Mouse (Mus musculus) limb, embryonic 11.5 days (tissue): Measurements from ENCODE around the gene Rab30. TPM values are rescaled to one million over a fixed set of nuclear protein-coding genes. Genes with fewer than 3 reads are reported as not detected.

Source experiments
- ATAC-seq: fragments of 200-750 bp; cut with Nextera tagmentation; 2 replicates; pipeline ENCODE4 v1.8.0; 2017; ENCODE audit warnings: low read depth; ENCODE audit not compliant: insufficient number of reproducible peaks, low FRiP score, low TSS enrichment
- DNase-seq: peaks from one replicate; pipeline ENCODE4 v3.0.0-alpha.2; 2015; ENCODE audit warnings: low spot score
- H3K27ac ChIP-seq: fragments of 300-500 bp; sonication (generic); replicated peaks from 2 replicates; pipeline ENCODE4 v1.5.1; 2014; ENCODE audit warnings: low read depth, mild to moderate bottlenecking, low read length
- H3K27me3 ChIP-seq: fragments of 300-500 bp; sonication (generic); 2 replicates; pipeline ENCODE4 v1.6.1; 2014; ENCODE audit warnings: mild to moderate bottlenecking, low read length, mixed read lengths; ENCODE audit not compliant: control insufficient read depth, insufficient read depth
- H3K36me3 ChIP-seq: fragments of 300-500 bp; sonication (generic); 2 replicates; pipeline ENCODE4 v1.6.1; 2014; ENCODE audit warnings: mild to moderate bottlenecking, low read length, moderate library complexity, mixed read lengths; ENCODE audit not compliant: control insufficient read depth, insufficient read depth
- H3K4me1 ChIP-seq: fragments of 300-500 bp; sonication (generic); 2 replicates; pipeline ENCODE4 v1.6.1; 2014; ENCODE audit warnings: low read length, mixed read lengths; ENCODE audit not compliant: control insufficient read depth, insufficient read depth
- H3K4me2 ChIP-seq: fragments of 300-500 bp; sonication (generic); 2 replicates; pipeline ENCODE4 v1.6.1; 2014; ENCODE audit warnings: low read depth, mild to moderate bottlenecking, moderate library complexity; ENCODE audit not compliant: severe bottlenecking
- H3K4me3 ChIP-seq: fragments of 300-500 bp; sonication (generic); 2 replicates; pipeline ENCODE4 v1.5.1; 2014; ENCODE audit warnings: low read depth, low read length
- H3K9ac ChIP-seq: fragments of 300-500 bp; sonication (generic); 2 replicates; pipeline ENCODE4 v1.6.1; 2014; ENCODE audit warnings: mild to moderate bottlenecking, low read length
- H3K9me3 ChIP-seq: fragments of 300-500 bp; sonication (generic); 2 replicates; pipeline ENCODE4 v1.6.1; 2016; ENCODE audit warnings: low read length; ENCODE audit not compliant: control insufficient read depth
- WGBS: fragments of 180-500 bp; shearing (Covaris S2); extraction: QIAGEN DNeasy Blood & Tissue Kit; methylation state at CpG from one replicate; pipeline ENCODE4 v1.1.7; 2014; 5-methylcytosine and 5-hydroxymethylcytosine counted together
- polyA plus RNA-seq: library from polyadenylated mRNA; unstranded; fragments of >200 nt; fragmentation: Nextera tagmentation; extraction: Ambion mirVana; gene quantifications from 2 replicates; pipeline ENCODE4 v1.2.1, GENCODE M21; 2014

Rab30 gene
- polyA plus RNA-seq, 1 experiment from 2014 or later, result 11.5 TPM

- H3K4me1 ChIP-seq, result no peaks in the 10 kb centered on the region
- H3K36me3 ChIP-seq, result no peaks in the 10 kb centered on the region
- H3K4me2 ChIP-seq, result no peak overlapping the region
- H3K27me3 ChIP-seq, result no peaks in the 10 kb centered on the region
- WGBS, result 84% methylated on average over 4 of the region's 4 CpGs
- H3K9me3 ChIP-seq, result no peaks in the 10 kb centered on the region
- DNase-seq (no peak), ATAC-seq (no peak)
- no peak overlapping the region for H3K9ac ChIP-seq
- no peak overlapping the region for H3K4me3 ChIP-seq
- no peak overlapping the region for H3K27ac ChIP-seq
Observed at GRCm38 (mm10) chr7:92807482-92807881, 66.1 kb downstream of the Rab30 start.

- Histone ChIP-seq H3K9ac (no peak overlapping the region), H3K4me1 (no peaks in the 10 kb centered on the region), H3K36me3 (no peaks in the 10 kb centered on the region), H3K4me3 (no peak overlapping the region), H3K9me3 (no peaks in the 10 kb centered on the region), H3K27ac (no peak overlapping the region), H3K27me3 (no peaks in the 10 kb centered on the region), H3K4me2 (no peak overlapping the region)
- WGBS, result 85% methylated on average over 7 of the region's 7 CpGs
- DNase-seq, result no peak
- no peak for ATAC-seq
Observed at GRCm38 (mm10) chr7:92811667-92812279, 70.4 kb downstream of the Rab30 start.

GRCm38 (mm10) chr7:92817242-92817641 lies 75.8 kb downstream of the Rab30 start:
- no peak overlapping the region for H3K4me3 ChIP-seq
- H3K4me1 ChIP-seq, result peaks cover 4% of the 10 kb centered on the region; the same call in 1 of the 2 replicates
- H3K27ac ChIP-seq, result no peak overlapping the region
- DNase-seq, result no peak
- no peak for ATAC-seq
- H3K9me3 ChIP-seq, result no peaks in the 10 kb centered on the region
- WGBS, result 83% methylated on average over 2 of the region's 2 CpGs
- H3K9ac ChIP-seq, result no peak overlapping the region
- H3K27me3 ChIP-seq, result no peaks in the 10 kb centered on the region
- no peaks in the 10 kb centered on the region for H3K36me3 ChIP-seq
- no peak overlapping the region for H3K4me2 ChIP-seq

- no peak for ATAC-seq
- H3K4me1 ChIP-seq, result peaks cover 6% of the 10 kb centered on the region; the same call in 1 of the 2 replicates
- H3K9ac ChIP-seq, result no peak overlapping the region
- no peaks in the 10 kb centered on the region for H3K9me3 ChIP-seq
- no peak overlapping the region for H3K4me3 ChIP-seq
- H3K4me2 ChIP-seq, result no peak overlapping the region
- H3K27ac ChIP-seq, result no peak overlapping the region
- H3K36me3 ChIP-seq, result no peaks in the 10 kb centered on the region
- DNase-seq, result no peak
- no peaks in the 10 kb centered on the region for H3K27me3 ChIP-seq
- WGBS, result 85% methylated on average over 9 of the region's 9 CpGs
Observed at GRCm38 (mm10) chr7:92817886-92818285, 76.5 kb downstream of the Rab30 start.

DNA sequence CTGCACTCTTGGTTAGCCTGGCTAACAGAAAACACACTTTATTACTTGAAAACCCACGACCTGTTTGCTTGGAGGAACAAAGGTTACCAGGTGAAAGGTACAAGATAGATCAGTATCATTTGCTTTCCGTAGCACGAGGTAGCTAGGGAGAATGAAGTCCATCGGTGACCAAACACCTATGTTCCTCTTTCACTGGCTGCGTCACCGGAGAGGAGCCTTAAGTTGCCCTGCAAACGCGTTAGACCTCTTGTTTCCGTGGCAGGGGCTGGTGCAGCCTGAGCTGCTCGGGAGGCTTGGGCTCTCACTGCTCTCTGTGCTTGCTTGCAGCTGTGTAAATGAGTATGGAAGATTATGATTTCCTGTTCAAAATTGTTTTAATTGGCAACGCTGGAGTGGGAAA lies 78.3 kb downstream of the Rab30 start:
- no peak overlapping the region for H3K4me3 ChIP-seq
- no peak overlapping the region for H3K27ac ChIP-seq
- no peaks in the 10 kb centered on the region for H3K36me3 ChIP-seq
- WGBS, result 84% methylated on average over 11 of the region's 11 CpGs
- H3K9me3 ChIP-seq, result no peaks in the 10 kb centered on the region
- DNase-seq (no peak), ATAC-seq (no peak)
- H3K9ac ChIP-seq, result no peak overlapping the region
- H3K4me2 ChIP-seq, result no peak overlapping the region
- no peaks in the 10 kb centered on the region for H3K27me3 ChIP-seq
- H3K4me1 ChIP-seq, result peaks cover 6% of the 10 kb centered on the region; the same call in 1 of the 2 replicates

GRCm38 (mm10) chr7:92820410-92820809 lies 79.0 kb downstream of the Rab30 start:
- no peak overlapping the region for H3K4me3 ChIP-seq
- no peak for DNase-seq
- ATAC-seq, result no peak
- no peaks in the 10 kb centered on the region for H3K9me3 ChIP-seq
- H3K27ac ChIP-seq, result no peak overlapping the region
- H3K4me1 ChIP-seq, result peaks cover 6% of the 10 kb centered on the region; the same call in 1 of the 2 replicates
- 82% methylated on average over 1 of the region's 1 CpGs for WGBS
- H3K4me2 ChIP-seq, result no peak overlapping the region
- H3K9ac ChIP-seq, result no peak overlapping the region
- H3K27me3 ChIP-seq, result no peaks in the 10 kb centered on the region
- no peaks in the 10 kb centered on the region for H3K36me3 ChIP-seq

GRCm38 (mm10) chr7:92820941-92821465 lies 79.6 kb downstream of the Rab30 start:
- Histone ChIP-seq H3K4me3 (no peak overlapping the region), H3K36me3 (no peaks in the 10 kb centered on the region), H3K27ac (no peak overlapping the region), H3K9ac (no peak overlapping the region), H3K4me1 (peaks cover 6% of the 10 kb centered on the region; the same call in 1 of the 2 replicates), H3K9me3 (no peaks in the 10 kb centered on the region), H3K27me3 (no peaks in the 10 kb centered on the region), H3K4me2 (no peak overlapping the region)
- ATAC-seq, result no peak
- 69% methylated on average over 7 of the region's 7 CpGs for WGBS
- DNase-seq, result no peak

GRCm38 (mm10) chr7:92821871-92822270 lies 80.5 kb downstream of the Rab30 start:
- ATAC-seq (no peak), DNase-seq (no peak)
- no peak overlapping the region for H3K4me3 ChIP-seq
- H3K9me3 ChIP-seq, result no peaks in the 10 kb centered on the region
- no peak overlapping the region for H3K27ac ChIP-seq
- H3K9ac ChIP-seq, result no peak overlapping the region
- H3K4me2 ChIP-seq, result no peak overlapping the region
- H3K27me3 ChIP-seq, result no peaks in the 10 kb centered on the region
- no peaks in the 10 kb centered on the region for H3K36me3 ChIP-seq
- WGBS, result 24% methylated on average over 4 of the region's 4 CpGs
- H3K4me1 ChIP-seq, result peaks cover 6% of the 10 kb centered on the region; the same call in 1 of the 2 replicates
